Comparison of ENCODE assay signal across 23 mouse cellular contexts in the genomic region with DNA sequence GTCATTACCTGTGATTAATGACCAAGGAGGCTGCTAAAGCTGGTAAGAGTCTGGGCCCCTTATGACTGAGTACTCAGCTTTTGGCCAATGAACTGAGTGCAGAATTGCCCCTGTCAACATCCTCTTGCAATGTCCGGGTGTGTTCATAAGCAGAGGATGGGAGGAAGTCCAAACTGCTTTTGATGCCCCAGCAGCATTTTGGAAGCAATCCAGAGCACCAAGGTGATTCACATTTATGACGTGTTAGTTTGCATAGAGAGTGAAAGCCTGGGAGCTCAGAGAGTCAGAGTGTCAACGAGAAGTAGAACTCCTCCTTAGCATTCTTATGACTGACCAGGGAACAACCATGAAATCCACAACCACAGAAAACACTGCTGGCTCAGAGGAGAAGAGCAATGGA.
DNase-seq lines count a peak whose midpoint lies in the region; ATAC-seq and TF ChIP-seq lines count a peak whose summit lies in the region.
"Had no signal": no experiment of that assay in that cellular context is flagged by ENCODE, and none has a peak within 500 bp of the region (broad histone marks: within the 10 kb centered on the region; RNA-seq: fewer than 3 reads in every experiment).

No protein-coding gene starts in this region.

- no peak overlapping the region for H3K4me2 ChIP-seq in liver, postnatal 0 days (ENCODE audit: low read depth, low read length)

- H3K27ac ChIP-seq in liver, adult 2 months (replicated peaks; ENCODE audit: insufficient read depth, low read depth, low read length): no peak overlapping the region
- H3K27ac ChIP-seq in liver, postnatal 0 days (ENCODE audit: low read depth): no peak overlapping the region

- peaks cover 2% of the 10 kb centered on the region; the same call in 1 of the 2 replicates for H3K4me1 ChIP-seq in liver, adult 2 months (ENCODE audit: control insufficient read depth, insufficient read depth, low read length)
- H3K4me1 ChIP-seq in liver, postnatal 0 days (ENCODE audit: insufficient read depth): no peaks in the 10 kb centered on the region

- H3K9ac ChIP-seq in liver, adult 2 months (ENCODE audit: low read depth, low read length): no peak overlapping the region
- H3K9ac ChIP-seq in liver, postnatal 0 days (replicated peaks): no peak overlapping the region

- ATAC-seq in liver, postnatal 0 days: no peak
- ATAC-seq: activated CD4-positive, CD25-positive, alpha-beta regulatory T cell, adult 4 months; CD4-positive, CD25-positive, alpha-beta regulatory T cell, adult 4 months; Patski had no signal

- no peak for TF ChIP-seq CTCF in liver, adult 2 months (IDR thresholded peaks at IDR 0.05; ENCODE audit: low read depth, low read length)
- no peak for TF ChIP-seq CTCF in liver, postnatal 0 days (IDR thresholded peaks at IDR 0.05; ENCODE audit: low read depth)

- no peaks in the 10 kb centered on the region for H3K36me3 ChIP-seq in liver, adult 2 months (ENCODE audit: control insufficient read depth, insufficient read depth, low read length)
- no peaks in the 10 kb centered on the region for H3K36me3 ChIP-seq in liver, postnatal 0 days (replicated peaks; ENCODE audit: insufficient read depth, low read length)
- H3K36me3 ChIP-seq: G1E had no signal

- H3K27me3 ChIP-seq in liver, adult 2 months (ENCODE audit: control insufficient read depth, insufficient read depth, low read length): no peaks in the 10 kb centered on the region
- H3K27me3 ChIP-seq in liver, postnatal 0 days (ENCODE audit: insufficient read depth, low read length): no peaks in the 10 kb centered on the region
- H3K27me3 ChIP-seq: Patski had no signal

- intact Hi-C loops in left cerebral cortex, postnatal 14 days (cut with DNase I): no loop called here

- TF ChIP-seq EP300 in liver, postnatal 0 days (IDR thresholded peaks at IDR 0.05; ENCODE audit: low read depth): no peak

- peak; percentile 22 for DNase-seq in adrenal gland, adult 2 months
- no peak for DNase-seq in adrenal gland, postnatal 25 days
- DNase-seq in liver, adult 2 months (ENCODE audit: extremely low read depth, low read depth, low spot score): peak; percentile 69
- no peak for DNase-seq in liver, postnatal 0 days
- DNase-seq in 3T3-L1 (ENCODE audit: low read depth, low spot score): peak; percentile 14
- peak; percentile 58 for DNase-seq in NIH3T3 (ENCODE audit: low read depth)
- no peak for DNase-seq in right cerebral cortex, postnatal 36 days (ENCODE audit: low spot score in 2 of 2)
- DNase-seq in left cerebral cortex, postnatal 14 days (ENCODE audit: low spot score in 2 of 2): no peak
- DNase-seq: adrenal gland, adult 8-10 months; adrenal gland, postnatal 10 days; adrenal gland, postnatal 14 days; adrenal gland, postnatal 36 days; B cell, adult 2 months; cerebellum, adult 11 months; cerebellum, adult 11-12 months; cerebellum, adult 18-20 months; cerebellum, adult 2 months; cerebellum, adult 8-10 months; cerebellum, adult 9-10 months had no signal

- no peak overlapping the region for H3K4me3 ChIP-seq in liver, adult 2 months (ENCODE audit: insufficient read depth, low read depth, low read length)
- H3K4me3 ChIP-seq in liver, postnatal 0 days (ENCODE audit: low read depth, low read length): no peak overlapping the region

- no peaks in the 10 kb centered on the region for H3K79me2 ChIP-seq in liver, adult 2 months (ENCODE audit: control insufficient read depth, insufficient read depth, low read length)

- TF ChIP-seq POLR2A in liver, adult 2 months (IDR thresholded peaks at IDR 0.05; ENCODE audit: extremely low read depth, insufficient read depth, low read length): no peak

- H3K9me3 ChIP-seq in liver, postnatal 0 days (ENCODE audit: low read length): no peaks in the 10 kb centered on the region

- 21% methylated on average over 3 of the region's 3 CpGs for WGBS in liver, adult 2 months
- WGBS in liver, postnatal 0 days (ENCODE audit: insufficient replicate concordance): 57% methylated on average over 3 of the region's 3 CpGs

Comparison
In these comparisons a context has a peak if more than half of its experiments do, and no peak if none do; other contexts are left out.
1. DNase-seq: peak in adrenal gland, adult 2 months (single experiment), liver, adult 2 months (single experiment), 3T3-L1 (single experiment) and NIH3T3 (single experiment); none in adrenal gland, postnatal 25 days (single experiment), liver, postnatal 0 days (single experiment), right cerebral cortex, postnatal 36 days (0 of 2) and left cerebral cortex, postnatal 14 days (0 of 2).